Mouse (Mus musculus): ENCODE data around the gene Fbp1.
"Not testable (repeated sequence)": the region's sequence is repeated elsewhere in the genome, so short reads cannot be mapped to it uniquely, and the experiment has no call there.

Fbp1 gene

GRCm38 (mm10) chr13:62833341-62833740 is 54.7 kb downstream of the Fbp1 start:
- Histone ChIP-seq H3K27me3 (ENCODE audit: control insufficient read depth, insufficient read depth, low read length, poor library complexity, severe bottlenecking) (no peaks in the 10 kb centered on the region), H3K36me3 (ENCODE audit: control insufficient read depth, insufficient read depth, low read length, poor library complexity, severe bottlenecking) (no peaks in the 10 kb centered on the region)
- DNase-seq (ENCODE audit: low read depth, low spot score) = no peak

GRCm38 (mm10) chr13:62832239-62832638 is 55.8 kb downstream of the Fbp1 start:
- H3K27me3 ChIP-seq (ENCODE audit: control insufficient read depth, insufficient read depth, low read length, poor library complexity, severe bottlenecking) = no peaks in the 10 kb centered on the region
- H3K36me3 ChIP-seq (ENCODE audit: control insufficient read depth, insufficient read depth, low read length, poor library complexity, severe bottlenecking) = no peaks in the 10 kb centered on the region
- no peak for DNase-seq (ENCODE audit: low read depth, low spot score)

- not testable (repeated sequence) for DNase-seq (ENCODE audit: low read depth, low spot score); H3K36me3 ChIP-seq (ENCODE audit: control insufficient read depth, insufficient read depth, low read length, poor library complexity, severe bottlenecking); H3K27me3 ChIP-seq (ENCODE audit: control insufficient read depth, insufficient read depth, low read length, poor library complexity, severe bottlenecking)
Observed at GRCm38 (mm10) chr13:62815705-62816104, 72.4 kb downstream of the Fbp1 start.
